Mouse (Mus musculus) hindbrain, embryonic 16.5 days (tissue): Measurements from ENCODE around the gene Mcoln3. TPM values are rescaled to one million over a fixed set of nuclear protein-coding genes. Genes with fewer than 3 reads are reported as not detected.

Source experiments
- ATAC-seq: fragments of 200-750 bp; cut with Nextera tagmentation; 2 replicates; pipeline ENCODE4 v1.8.0; 2017; ENCODE audit warnings: moderate TSS enrichment, moderate library complexity
- H3K27ac ChIP-seq: fragments of 300-500 bp; sonication (generic); 2 replicates; pipeline ENCODE4 v1.5.1; 2014; ENCODE audit warnings: low read depth, mild to moderate bottlenecking, control low read depth, low read length, moderate library complexity
- H3K27me3 ChIP-seq: fragments of 300-500 bp; sonication (generic); replicated peaks from 2 replicates; pipeline ENCODE4 v1.6.1; 2014; ENCODE audit warnings: low read length; ENCODE audit not compliant: control insufficient read depth, insufficient read depth
- H3K36me3 ChIP-seq: fragments of 300-500 bp; sonication (generic); 2 replicates; pipeline ENCODE4 v1.6.1; 2014; ENCODE audit warnings: mild to moderate bottlenecking, low read length, moderate library complexity, mixed read lengths; ENCODE audit not compliant: control insufficient read depth, insufficient read depth
- H3K4me1 ChIP-seq: fragments of 300-500 bp; sonication (generic); 2 replicates; pipeline ENCODE4 v1.6.1; 2014; ENCODE audit warnings: low read depth, low read length; ENCODE audit not compliant: control insufficient read depth, insufficient read depth
- H3K4me2 ChIP-seq: fragments of 300-500 bp; sonication (generic); 2 replicates; pipeline ENCODE4 v1.6.1; 2014; ENCODE audit warnings: mild to moderate bottlenecking, low read length, control low read depth, moderate library complexity
- H3K4me3 ChIP-seq: fragments of 300-500 bp; sonication (generic); 2 replicates; pipeline ENCODE4 v1.5.1; 2014; ENCODE audit warnings: mild to moderate bottlenecking, low read length, control low read depth, moderate library complexity
- H3K9ac ChIP-seq: fragments of 300-500 bp; sonication (generic); 2 replicates; pipeline ENCODE4 v1.6.1; 2014; ENCODE audit warnings: low read depth, mild to moderate bottlenecking, control low read depth, low read length, moderate library complexity
- H3K9me3 ChIP-seq: fragments of 300-500 bp; sonication (generic); 2 replicates; pipeline ENCODE4 v1.6.1; 2014; ENCODE audit warnings: mild to moderate bottlenecking, low read length, moderate library complexity; ENCODE audit not compliant: control insufficient read depth
- WGBS: fragments of 180-500 bp; shearing (Covaris S2); extraction: QIAGEN DNeasy Blood & Tissue Kit; methylation state at CpG from one replicate; pipeline ENCODE4 v1.1.7; 2014; 5-methylcytosine and 5-hydroxymethylcytosine counted together
- polyA plus RNA-seq: library from polyadenylated mRNA; unstranded; fragments of >200 nt; fragmentation: Nextera tagmentation; extraction: Ambion mirVana; gene quantifications from 2 replicates; pipeline ENCODE4 v1.2.1, GENCODE M21; 2015

Mcoln3 gene
- polyA plus RNA-seq: 0.27 and 0.28 TPM in 2 replicates

- H3K9me3 ChIP-seq: no peaks in the 10 kb centered on the region
- H3K27ac ChIP-seq: no peak within 1 kb of the TSS
- H3K4me3 ChIP-seq: peak within 1 kb of the TSS; percentile 12; the same call in 1 of the 2 replicates
- ATAC-seq: no peak
- H3K27me3 ChIP-seq: peaks cover 11% of the 10 kb centered on the region
- peak within 1 kb of the TSS; percentile 38 for H3K4me2 ChIP-seq
- peaks cover 6% of the 10 kb centered on the region for H3K4me1 ChIP-seq
- H3K9ac ChIP-seq: no peak within 1 kb of the TSS
- no peaks in the 10 kb centered on the region for H3K36me3 ChIP-seq
- 11% methylated on average over 34 of the region's 35 CpGs for WGBS
Measured at GRCm38 (mm10) chr3:146117258-146117996, at the start of gene Mcoln3. TSS of gene Mcoln3 (plus strand) at chr3:146117450.

DNA sequence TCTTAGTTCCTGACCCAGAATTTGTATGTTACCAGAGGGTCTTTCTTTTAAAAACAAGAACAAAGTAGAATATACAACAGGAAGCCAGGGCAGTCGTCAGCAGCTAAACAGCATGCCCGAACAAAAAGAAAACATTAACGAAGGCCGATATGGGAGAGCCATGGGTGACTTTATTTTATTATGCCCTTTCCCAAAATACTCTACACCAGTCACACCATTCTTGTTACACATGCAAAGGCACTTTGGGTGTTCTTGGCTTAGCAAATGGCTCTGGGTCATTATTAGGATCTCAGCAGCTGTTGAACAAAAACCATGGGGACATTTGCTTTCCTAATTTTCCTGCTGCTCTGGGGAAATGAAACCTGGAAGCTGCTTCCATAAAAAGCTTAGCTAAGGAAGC is 48.0 kb upstream of the Mcoln3 start:
- 77% methylated on average over 4 of the region's 4 CpGs for WGBS
- no peaks in the 10 kb centered on the region for H3K4me1 ChIP-seq
- H3K9ac ChIP-seq: no peak overlapping the region
- no peak overlapping the region for H3K4me3 ChIP-seq
- no peak overlapping the region for H3K4me2 ChIP-seq
- H3K27me3 ChIP-seq: no peaks in the 10 kb centered on the region
- no peaks in the 10 kb centered on the region for H3K9me3 ChIP-seq
- H3K36me3 ChIP-seq: no peaks in the 10 kb centered on the region
- no peak for ATAC-seq
- H3K27ac ChIP-seq: no peak overlapping the region

DNA sequence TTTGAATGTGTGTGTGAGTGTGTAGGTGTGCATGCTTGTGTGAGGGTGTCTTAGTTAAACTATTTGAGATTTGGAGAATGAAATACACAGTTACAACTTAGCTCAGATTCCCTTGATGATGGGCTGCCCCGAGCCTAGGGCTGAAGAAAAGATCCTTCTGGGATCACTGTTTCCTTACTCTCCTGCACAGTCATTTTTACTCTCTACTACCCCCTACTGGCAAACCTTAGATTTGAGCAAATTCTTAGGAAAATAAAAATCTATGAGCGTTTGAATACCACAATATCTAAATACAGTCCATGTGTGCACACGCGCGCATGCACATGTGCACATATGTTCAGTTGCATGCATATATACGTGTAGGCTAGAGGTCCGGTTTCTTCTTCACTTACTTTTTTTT is 44.5 kb upstream of the Mcoln3 start:
- H3K36me3 ChIP-seq: no peaks in the 10 kb centered on the region
- H3K9me3 ChIP-seq: no peaks in the 10 kb centered on the region
- H3K9ac ChIP-seq: no peak overlapping the region
- H3K4me2 ChIP-seq: no peak overlapping the region
- no peaks in the 10 kb centered on the region for H3K27me3 ChIP-seq
- no peaks in the 10 kb centered on the region for H3K4me1 ChIP-seq
- no peak overlapping the region for H3K27ac ChIP-seq
- WGBS: 76% methylated on average over 7 of the region's 7 CpGs
- no peak for ATAC-seq
- no peak overlapping the region for H3K4me3 ChIP-seq

- H3K9me3 ChIP-seq: no peaks in the 10 kb centered on the region
- no peaks in the 10 kb centered on the region for H3K4me1 ChIP-seq
- no peak overlapping the region for H3K4me3 ChIP-seq
- no peaks in the 10 kb centered on the region for H3K27me3 ChIP-seq
- ATAC-seq: no peak
- H3K36me3 ChIP-seq: no peaks in the 10 kb centered on the region
- 93% methylated on average over 12 of the region's 12 CpGs for WGBS
- no peak overlapping the region for H3K9ac ChIP-seq
- no peak overlapping the region for H3K27ac ChIP-seq
- no peak overlapping the region for H3K4me2 ChIP-seq
Measured at GRCm38 (mm10) chr3:146080241-146080640, 37.0 kb upstream of the Mcoln3 start.

DNA sequence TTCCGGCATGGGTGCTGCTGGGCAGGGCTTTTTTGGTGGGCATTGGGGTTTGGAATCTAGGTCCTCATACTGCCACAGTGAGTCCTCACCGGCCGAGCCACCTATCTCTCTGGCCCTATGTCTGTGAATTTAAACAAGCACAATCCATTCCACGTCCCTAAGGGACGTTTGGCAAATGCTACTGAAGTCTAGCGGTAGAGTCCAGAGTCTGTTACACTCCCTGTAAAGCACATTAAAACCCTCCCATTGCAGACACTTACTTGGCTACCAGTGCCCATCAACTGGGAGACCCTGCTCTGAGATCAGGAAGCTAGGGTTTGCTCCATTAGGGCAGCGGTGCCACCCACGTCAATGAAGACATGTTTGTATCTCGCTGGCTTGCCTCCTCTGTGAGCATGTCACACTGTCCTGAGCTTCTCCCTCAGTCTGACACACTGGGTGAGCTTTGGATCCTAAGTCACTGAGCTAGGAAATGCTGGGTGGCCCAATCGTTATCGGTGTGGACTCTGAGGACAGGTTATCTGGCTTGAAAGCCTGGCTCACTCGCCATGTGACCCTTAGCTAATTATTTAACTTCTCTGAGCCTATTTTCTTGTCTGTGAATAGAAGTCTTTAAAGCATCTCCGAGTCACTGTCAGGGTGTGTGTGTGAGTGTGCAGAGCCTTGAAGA is 26.1 kb upstream of the Mcoln3 start:
- 86% methylated on average over 13 of the region's 13 CpGs for WGBS
- H3K9me3 ChIP-seq: no peaks in the 10 kb centered on the region

GRCm38 (mm10) chr3:146095066-146095465 is 22.2 kb upstream of the Mcoln3 start:
- Histone ChIP-seq H3K9me3 (no peaks in the 10 kb centered on the region), H3K4me1 (no peaks in the 10 kb centered on the region), H3K27me3 (no peaks in the 10 kb centered on the region), H3K9ac (no peak overlapping the region), H3K4me2 (no peak overlapping the region), H3K36me3 (no peaks in the 10 kb centered on the region), H3K4me3 (no peak overlapping the region), H3K27ac (no peak overlapping the region)
- ATAC-seq: no peak
- WGBS: 94% methylated on average over 10 of the region's 10 CpGs

More for the DNA sequence above, 26.1 kb upstream of the Mcoln3 start:
- H3K4me2 ChIP-seq: no peak overlapping the region
- no peak overlapping the region for H3K27ac ChIP-seq
- H3K36me3 ChIP-seq: no peaks in the 10 kb centered on the region
- ATAC-seq: no peak
- no peak overlapping the region for H3K9ac ChIP-seq
- H3K4me1 ChIP-seq: no peaks in the 10 kb centered on the region
- no peaks in the 10 kb centered on the region for H3K27me3 ChIP-seq
- H3K4me3 ChIP-seq: no peak overlapping the region

DNA sequence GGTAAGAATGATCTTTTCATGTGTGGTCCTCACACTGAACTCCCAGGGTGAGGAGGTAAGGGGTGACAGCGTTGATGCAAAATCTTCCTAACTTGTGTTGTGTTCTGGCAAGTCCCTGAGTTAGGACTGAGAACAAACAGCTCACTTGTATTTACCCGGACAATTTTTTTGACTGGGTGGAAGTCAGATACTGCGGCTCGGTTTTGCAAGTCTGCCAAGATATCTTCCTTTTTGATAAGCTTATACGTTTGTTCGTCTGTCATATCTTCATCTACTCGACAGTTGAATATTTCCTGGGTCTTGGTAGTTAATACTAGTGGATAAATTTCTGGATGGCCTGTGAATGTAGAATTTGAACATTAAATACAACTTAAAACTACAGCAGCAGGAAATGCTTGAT is 20.3 kb upstream of the Mcoln3 start:
- Histone ChIP-seq H3K4me3 (no peak overlapping the region), H3K9me3 (no peaks in the 10 kb centered on the region), H3K9ac (no peak overlapping the region), H3K36me3 (no peaks in the 10 kb centered on the region), H3K27ac (no peak overlapping the region), H3K4me1 (no peaks in the 10 kb centered on the region), H3K4me2 (no peak overlapping the region), H3K27me3 (no peaks in the 10 kb centered on the region)
- ATAC-seq: no peak
- 95% methylated on average over 7 of the region's 7 CpGs for WGBS

DNA sequence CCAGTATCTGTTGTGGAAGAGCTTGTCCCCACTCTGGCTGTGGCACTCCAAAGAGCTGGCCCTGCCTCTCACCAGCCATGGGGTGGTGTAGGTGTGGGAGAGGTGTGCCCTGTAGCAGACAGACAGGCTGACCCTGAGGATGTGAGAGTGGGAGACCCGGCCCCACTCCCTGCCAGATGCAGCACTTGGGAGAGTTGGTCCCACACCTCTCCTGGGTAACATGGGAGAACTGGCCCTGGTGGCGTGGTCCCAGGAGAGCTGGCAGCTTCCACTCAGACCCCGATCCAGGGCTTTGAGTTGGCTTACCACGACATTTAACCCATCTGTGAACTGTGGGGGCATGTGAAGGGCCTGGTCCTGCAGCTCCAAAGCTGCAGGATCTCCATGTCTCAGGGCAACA is 19.4 kb upstream of the Mcoln3 start:
- Histone ChIP-seq H3K4me3 (no peak overlapping the region), H3K27ac (no peak overlapping the region), H3K9ac (no peak overlapping the region), H3K27me3 (no peaks in the 10 kb centered on the region), H3K4me2 (no peak overlapping the region), H3K9me3 (no peaks in the 10 kb centered on the region), H3K36me3 (no peaks in the 10 kb centered on the region), H3K4me1 (no peaks in the 10 kb centered on the region)
- no peak for ATAC-seq
- WGBS: 88% methylated on average over 4 of the region's 4 CpGs

GRCm38 (mm10) chr3:146099925-146100324 is 17.3 kb upstream of the Mcoln3 start:
- Histone ChIP-seq H3K9ac (no peak overlapping the region), H3K4me2 (no peak overlapping the region), H3K4me1 (no peaks in the 10 kb centered on the region), H3K36me3 (no peaks in the 10 kb centered on the region), H3K4me3 (no peak overlapping the region), H3K27me3 (no peaks in the 10 kb centered on the region), H3K27ac (no peak overlapping the region), H3K9me3 (no peaks in the 10 kb centered on the region)
- ATAC-seq: no peak
